Mouse (Mus musculus) right cerebral cortex, adult 2 months (tissue): Measurements from ENCODE around the gene Gramd4.
A peak's percentile ranks its signal among the peaks of the same experiment; 100 is the strongest.

Experiments used
- DNase-seq, 2 experiments: peaks; one replicate each; pipeline ENCODE4 v3.0.0; 2021 to 2022; ENCODE audit warnings: low spot score in 2 of 2

Gramd4 gene

DNA sequence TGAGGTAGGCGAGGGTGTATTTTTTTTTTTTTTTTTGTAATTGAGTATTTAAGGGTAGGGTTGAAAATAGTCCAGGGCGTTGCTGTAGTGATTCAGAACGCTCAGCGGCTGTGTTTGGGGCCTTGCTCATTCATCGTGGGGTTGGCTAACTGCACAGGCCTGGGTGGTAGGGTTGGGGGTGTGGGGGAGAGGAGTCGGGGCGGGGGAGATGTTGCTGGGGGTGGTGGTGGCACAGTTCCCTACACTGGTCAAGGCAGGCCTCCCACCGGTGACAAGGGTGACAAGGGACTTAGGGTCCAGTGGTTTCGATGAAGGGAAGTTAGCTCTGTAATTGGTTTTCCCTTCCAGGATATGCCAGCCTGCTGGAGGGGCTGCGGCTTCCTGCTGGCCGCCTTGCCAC is 12.9 kb downstream of the Gramd4 start:
- no peak for DNase-seq

DNA sequence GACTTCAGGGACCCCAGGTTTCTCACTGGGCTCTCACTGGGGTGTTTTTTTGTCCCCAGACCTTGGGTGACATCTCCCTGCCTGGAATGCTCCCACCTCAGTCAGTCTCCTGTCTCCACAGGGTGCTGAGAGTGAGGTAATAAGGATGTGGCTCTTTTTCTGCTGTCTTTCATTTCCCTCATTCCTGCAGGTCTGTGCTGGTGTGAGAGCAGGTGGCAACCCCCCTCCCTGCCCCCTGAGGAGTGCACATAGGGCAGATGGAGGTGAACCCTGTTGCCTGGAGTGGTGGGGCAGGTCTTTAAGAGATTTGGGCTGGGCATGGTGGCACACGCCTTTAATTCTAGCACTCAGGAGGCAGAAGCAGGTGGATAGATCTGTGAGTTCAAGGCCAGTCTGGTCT is 13.7 kb downstream of the Gramd4 start:
- DNase-seq: no peak

- DNase-seq: no peak
Measured at GRCm38 (mm10) chr15:86074171-86074937, 16.9 kb downstream of the Gramd4 start.

DNA sequence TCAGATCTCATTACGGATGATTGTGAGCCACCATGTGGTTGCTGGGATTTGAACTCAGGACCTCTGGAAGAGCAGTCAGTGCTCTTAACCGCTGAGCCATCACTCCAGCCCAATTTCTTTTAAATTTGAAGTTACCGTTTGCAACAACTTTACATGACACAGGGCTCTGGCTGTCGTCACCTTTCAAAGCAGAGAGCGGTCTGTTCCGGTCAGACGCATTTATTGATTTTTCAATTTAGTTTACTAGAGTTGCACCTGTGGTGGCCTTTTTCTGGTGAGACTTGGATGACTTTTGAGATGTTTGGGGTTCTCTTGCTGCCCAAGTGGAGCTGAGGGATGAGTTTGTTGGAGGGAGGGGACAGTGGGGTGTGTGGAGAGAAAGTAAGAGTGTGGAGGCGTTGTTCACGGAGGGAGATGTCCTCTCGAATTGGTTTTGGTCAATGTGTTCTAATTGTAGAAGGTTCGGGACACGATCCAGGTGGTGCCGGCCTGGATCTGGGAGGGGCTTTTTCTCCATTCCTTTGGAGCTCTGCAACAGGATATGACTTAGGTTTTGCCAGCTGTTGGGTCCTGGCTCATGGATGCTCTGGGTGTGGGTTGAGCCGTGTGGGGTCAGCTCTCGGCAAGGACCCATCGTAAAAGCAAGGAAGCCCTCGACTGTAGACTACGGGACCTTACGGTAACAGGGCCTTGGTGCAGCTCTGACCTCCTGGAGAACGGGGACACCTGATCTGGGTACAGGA is 18.0 kb downstream of the Gramd4 start:
- no peak for DNase-seq

- no peak for DNase-seq
Measured at GRCm38 (mm10) chr15:86076048-86076315, 18.5 kb downstream of the Gramd4 start.

- no peak for DNase-seq
Measured at GRCm38 (mm10) chr15:86076378-86076777, 18.9 kb downstream of the Gramd4 start.

- DNase-seq: no peak
Measured at GRCm38 (mm10) chr15:86077934-86078333, 20.4 kb downstream of the Gramd4 start.

DNA sequence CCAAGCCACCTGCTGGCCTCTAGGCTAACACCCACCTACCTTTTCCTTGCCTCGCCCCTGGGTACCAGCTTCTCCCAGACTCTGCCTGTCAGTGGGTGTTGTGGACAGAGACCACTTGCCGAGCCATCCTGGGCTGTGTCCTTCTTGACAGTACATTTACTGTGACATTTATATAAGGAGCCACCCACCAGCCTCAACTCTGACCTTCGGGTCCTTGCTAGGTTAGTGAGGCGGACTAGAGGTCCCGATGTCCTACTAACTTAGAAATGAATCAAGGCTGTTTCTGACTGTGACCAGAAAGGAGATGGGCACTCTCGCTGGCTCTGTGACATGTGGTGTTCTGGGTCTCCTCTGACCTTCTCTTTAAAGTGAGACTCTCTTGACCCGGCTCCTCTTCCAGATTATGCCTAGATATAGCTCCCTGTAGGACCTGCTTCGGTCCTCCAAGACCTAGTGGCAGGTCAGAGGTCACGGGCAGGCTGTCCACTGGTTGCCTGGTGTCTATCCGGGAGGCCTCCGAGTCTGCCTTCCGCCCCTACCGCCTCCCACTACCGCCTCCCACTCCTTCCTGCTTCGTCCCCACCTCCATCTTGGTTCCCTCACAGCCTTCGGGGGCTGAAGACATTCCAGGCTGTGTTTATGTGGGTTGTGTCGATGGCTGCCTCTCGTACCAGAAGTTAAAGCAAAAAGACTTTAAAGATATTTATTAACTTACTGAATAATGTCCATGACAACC is 21.2 kb downstream of the Gramd4 start:
- DNase-seq: peak in 1 of 2 experiments; percentile 55

- no peak for DNase-seq
Measured at GRCm38 (mm10) chr15:86079467-86079866, 22.0 kb downstream of the Gramd4 start.

DNA sequence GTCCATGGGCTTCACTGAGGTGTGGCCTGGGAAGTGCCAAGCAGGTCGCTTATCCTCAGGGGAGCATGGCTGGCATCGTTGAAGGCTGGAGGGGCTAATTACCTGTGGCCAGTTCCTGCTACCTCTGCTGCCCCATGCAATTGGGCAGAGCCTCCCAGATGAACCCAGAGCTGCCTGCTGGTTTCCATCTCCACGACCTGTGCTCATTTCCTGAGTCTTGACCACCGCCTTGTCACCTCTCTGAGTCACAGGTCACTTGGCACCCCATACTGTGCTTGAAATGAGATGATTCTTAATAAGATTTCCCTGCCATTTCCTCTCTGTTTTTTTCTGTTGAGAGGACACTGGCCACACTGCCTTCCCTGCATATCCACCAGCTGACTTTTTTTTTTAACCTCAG is 22.4 kb downstream of the Gramd4 start:
- DNase-seq: no peak

- no peak for DNase-seq
Measured at GRCm38 (mm10) chr15:86080408-86080807, 22.9 kb downstream of the Gramd4 start.

DNA sequence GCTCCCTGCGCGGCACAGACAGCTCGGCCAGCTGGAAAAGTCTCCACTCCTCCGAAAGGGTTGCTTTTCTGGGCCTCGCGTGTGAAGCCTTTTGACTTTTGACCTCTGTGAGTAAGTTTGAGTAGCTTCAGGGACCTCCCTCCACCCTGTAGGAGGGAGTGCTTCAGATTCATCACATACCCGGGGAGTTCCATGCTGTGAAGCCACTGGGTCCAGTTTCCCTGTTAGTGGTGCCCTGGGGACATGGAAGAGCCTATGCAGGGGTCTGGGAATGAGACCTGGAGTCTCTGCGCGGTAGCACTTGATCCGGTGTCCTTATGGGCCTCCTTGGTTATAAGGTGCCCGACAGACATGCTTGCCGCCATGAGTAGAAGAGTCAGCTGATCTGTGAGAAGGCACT is 24.2 kb downstream of the Gramd4 start:
- DNase-seq: no peak

- peak; percentile 54 to 58 for DNase-seq
Measured at GRCm38 (mm10) chr15:86082551-86082961, 25.1 kb downstream of the Gramd4 start.

GRCm38 (mm10) chr15:86083261-86083741 is 25.8 kb downstream of the Gramd4 start:
- no peak for DNase-seq

DNA sequence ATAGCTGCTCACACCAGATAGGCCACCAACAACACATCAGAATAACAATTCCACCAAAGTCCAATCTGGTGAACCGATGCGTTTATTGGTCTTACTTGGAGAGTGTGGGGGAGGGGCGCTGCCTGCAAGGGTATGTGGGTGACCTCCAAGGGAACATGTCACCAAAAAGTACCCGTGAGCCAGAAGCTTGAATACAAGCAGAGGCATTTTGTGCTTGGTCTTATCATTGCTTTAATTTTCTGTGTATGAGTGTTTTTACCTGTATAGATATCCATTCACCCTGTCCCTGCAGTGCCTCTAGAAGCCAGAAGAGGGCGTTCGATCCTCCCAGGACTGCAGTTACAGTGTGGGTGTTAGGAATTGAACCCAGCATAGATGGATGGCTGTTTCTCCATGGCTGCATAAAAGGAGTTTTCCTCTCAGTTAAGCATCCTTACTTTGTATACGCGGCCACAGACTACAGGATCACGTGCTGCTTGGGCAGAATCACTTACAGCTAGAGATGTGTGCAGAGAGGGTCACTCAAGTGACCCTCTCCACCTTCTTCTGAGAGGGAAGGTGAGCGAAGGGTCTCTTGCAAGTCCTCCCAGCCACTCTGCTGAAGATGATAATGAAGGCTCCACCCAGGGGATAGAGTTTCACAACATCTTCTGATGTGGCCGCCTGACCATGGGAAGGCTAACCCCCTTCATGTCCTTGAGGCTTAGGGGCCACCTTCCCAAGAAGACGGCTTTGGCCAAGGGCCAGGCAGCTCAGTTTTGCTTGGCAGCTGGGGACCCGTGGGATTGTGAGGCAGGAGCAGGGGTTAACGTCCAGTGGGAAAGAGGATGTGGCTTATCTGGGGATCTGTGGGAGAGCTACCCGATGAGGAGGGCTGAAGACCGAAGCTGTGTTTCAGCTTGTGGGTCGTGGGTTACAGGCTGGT is 28.1 kb downstream of the Gramd4 start:
- no peak for DNase-seq

DNA sequence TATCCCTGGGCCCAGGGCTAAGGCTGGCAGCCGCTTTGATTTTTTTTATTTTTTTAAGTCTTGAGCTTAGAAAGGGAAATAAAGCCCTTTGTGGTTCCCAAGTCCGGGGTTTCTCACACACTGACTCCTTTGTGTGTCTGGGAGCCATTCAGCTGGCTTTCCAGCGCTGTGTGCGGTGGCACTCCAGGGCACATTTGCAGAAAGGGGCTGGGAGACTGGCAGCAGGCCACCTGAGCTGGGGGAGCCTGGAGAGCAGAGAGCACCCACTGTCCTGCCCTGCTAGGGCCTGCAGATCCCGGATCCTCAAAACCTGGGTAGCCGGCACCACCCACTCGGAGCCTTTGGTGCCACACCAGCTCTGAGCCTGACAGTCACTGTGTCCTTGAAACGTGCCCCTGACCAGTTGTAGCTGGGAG is 28.8 kb downstream of the Gramd4 start:
- DNase-seq: peak in 1 of 2 experiments; percentile 61

DNA sequence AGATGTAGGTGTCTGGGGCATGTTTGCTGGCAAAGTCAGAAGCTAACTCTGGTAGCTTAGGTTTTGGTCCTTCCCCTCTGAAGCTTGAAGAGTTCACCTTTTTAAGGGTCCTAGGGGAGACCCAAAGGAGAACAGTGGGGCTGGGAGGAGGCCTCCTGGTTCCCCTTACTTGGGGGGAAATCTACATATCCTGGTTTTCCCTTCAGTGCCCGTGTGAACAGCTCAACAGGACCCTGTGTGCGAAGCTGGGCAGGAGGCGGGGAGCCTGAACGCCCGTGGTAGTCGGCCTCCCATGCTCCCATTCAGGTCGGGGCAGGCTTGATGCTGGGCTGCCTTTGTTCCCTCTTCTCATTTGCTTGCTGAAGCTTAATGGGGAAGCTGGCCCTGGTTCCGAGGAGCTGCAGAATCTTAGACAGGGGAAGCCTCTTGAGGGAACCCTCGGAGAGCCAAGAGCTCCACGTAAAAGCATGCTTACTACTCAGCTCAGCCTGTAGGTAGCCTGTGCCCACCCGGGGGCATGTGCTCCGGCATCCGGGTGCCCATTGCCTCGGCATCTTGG is 30.2 kb downstream of the Gramd4 start:
- no peak for DNase-seq

GRCm38 (mm10) chr15:86088266-86088790 is 30.8 kb downstream of the Gramd4 start:
- DNase-seq: no peak

- DNase-seq: no peak
Measured at GRCm38 (mm10) chr15:86089091-86089744, 31.7 kb downstream of the Gramd4 start.

DNA sequence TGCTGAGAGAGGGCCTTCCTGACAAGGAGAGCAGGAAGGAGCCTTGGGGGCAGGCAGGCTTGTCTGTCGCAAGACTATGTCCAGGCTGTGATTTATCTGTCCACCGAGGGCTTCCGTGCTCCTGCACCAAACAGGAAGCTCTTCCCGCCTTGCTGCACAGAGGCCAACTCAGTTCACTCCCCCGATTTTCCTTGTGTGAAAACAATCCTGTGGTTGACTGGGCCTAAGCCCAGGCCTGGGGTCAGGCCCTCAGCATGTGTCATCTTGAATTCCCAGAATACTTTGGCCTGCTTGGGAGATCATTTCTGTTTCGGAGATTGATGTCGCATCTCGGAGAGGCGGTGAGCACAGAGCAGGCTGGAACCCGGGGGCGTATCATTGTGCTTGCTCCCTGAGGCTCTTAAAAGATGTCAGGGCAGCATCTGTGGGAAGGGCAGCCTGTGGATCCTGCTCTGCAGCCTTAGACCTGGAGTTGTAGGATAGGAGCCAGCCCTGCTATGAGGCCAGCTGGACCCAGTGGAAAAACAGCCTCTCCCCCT is 32.6 kb downstream of the Gramd4 start:
- DNase-seq: no peak
